Mouse (Mus musculus): ENCODE results near the gene Prex1. TPM values are rescaled to one million over a fixed set of nuclear protein-coding genes. Genes with fewer than 3 reads are reported as not detected.

Gene Prex1
- polyA plus RNA-seq, 1 experiment from 2014 or later: 12.0 TPM

- Histone ChIP-seq H3K9ac (no peak overlapping the region), H3K36me3 (0 out of 2 replicates have a peak, but pooled peaks cover 10% of the 10 kb centered on the region)
- WGBS: 85% methylated on average over 12 of the region's 12 CpGs
These were observed 115.0 kb downstream of the Prex1 start for GRCm38 (mm10) chr2:166598453-166599155.

GRCm38 (mm10) chr2:166597763-166598162 lies 115.9 kb downstream of the Prex1 start:
- 80% methylated on average over 6 of the region's 6 CpGs for WGBS

More at GRCm38 (mm10) chr2:166598453-166599155, 115.0 kb downstream of the Prex1 start:
- Histone ChIP-seq H3K4me2 (no peak overlapping the region), H3K27ac (ENCODE audit: poor library complexity, severe bottlenecking) (no peak overlapping the region), H3K9me3 (replicated peaks) (no peaks in the 10 kb centered on the region), H3K4me1 (replicated peaks) (no peaks in the 10 kb centered on the region), H3K4me3 (no peak overlapping the region), H3K27me3 (replicated peaks) (no peaks in the 10 kb centered on the region)
- no peak for ATAC-seq (ENCODE audit: insufficient number of reproducible peaks, low FRiP score)

GRCm38 (mm10) chr2:166592034-166592912 lies 121.4 kb downstream of the Prex1 start:
- Histone ChIP-seq H3K27ac (ENCODE audit: poor library complexity, severe bottlenecking) (no peak overlapping the region), H3K9me3 (replicated peaks) (no peaks in the 10 kb centered on the region), H3K36me3 (peaks cover 22% of the 10 kb centered on the region; the same call in 1 of the 2 replicates), H3K4me3 (no peak overlapping the region), H3K4me1 (replicated peaks) (0 out of 2 replicates have a peak, but pooled peaks cover 4% of the 10 kb centered on the region), H3K4me2 (no peak overlapping the region), H3K9ac (no peak overlapping the region), H3K27me3 (replicated peaks) (no peaks in the 10 kb centered on the region)
- WGBS: 53% methylated on average over 21 of the region's 21 CpGs
- ATAC-seq (ENCODE audit: insufficient number of reproducible peaks, low FRiP score): peak; percentile 37; the same call in 1 of the 2 replicates

More at GRCm38 (mm10) chr2:166597763-166598162, 115.9 kb downstream of the Prex1 start:
- Histone ChIP-seq H3K9ac (no peak overlapping the region), H3K9me3 (replicated peaks) (no peaks in the 10 kb centered on the region), H3K27me3 (replicated peaks) (no peaks in the 10 kb centered on the region), H3K4me1 (replicated peaks) (0 out of 2 replicates have a peak, but pooled peaks cover 1% of the 10 kb centered on the region), H3K27ac (ENCODE audit: poor library complexity, severe bottlenecking) (no peak overlapping the region), H3K36me3 (0 out of 2 replicates have a peak, but pooled peaks cover 10% of the 10 kb centered on the region), H3K4me3 (no peak overlapping the region), H3K4me2 (no peak overlapping the region)
- no peak for ATAC-seq (ENCODE audit: insufficient number of reproducible peaks, low FRiP score)

GRCm38 (mm10) chr2:166584491-166584890 lies 129.1 kb downstream of the Prex1 start:
- H3K4me1 ChIP-seq (replicated peaks): no peaks in the 10 kb centered on the region
- no peak overlapping the region for H3K4me2 ChIP-seq
- ATAC-seq (ENCODE audit: insufficient number of reproducible peaks, low FRiP score): no peak
- H3K27ac ChIP-seq (ENCODE audit: poor library complexity, severe bottlenecking): no peak overlapping the region
- H3K4me3 ChIP-seq: no peak overlapping the region
- H3K9ac ChIP-seq: no peak overlapping the region
- no peaks in the 10 kb centered on the region for H3K27me3 ChIP-seq (replicated peaks)
- WGBS: 79% methylated on average over 3 of the region's 3 CpGs
- no peaks in the 10 kb centered on the region for H3K9me3 ChIP-seq (replicated peaks)
- H3K36me3 ChIP-seq: peaks cover 74% of the 10 kb centered on the region

GRCm38 (mm10) chr2:166583292-166583691 lies 130.3 kb downstream of the Prex1 start:
- Histone ChIP-seq H3K4me1 (replicated peaks) (no peaks in the 10 kb centered on the region), H3K9ac (no peak overlapping the region), H3K36me3 (peaks cover 70% of the 10 kb centered on the region), H3K27me3 (replicated peaks) (no peaks in the 10 kb centered on the region), H3K9me3 (replicated peaks) (no peaks in the 10 kb centered on the region), H3K4me2 (no peak overlapping the region), H3K27ac (ENCODE audit: poor library complexity, severe bottlenecking) (no peak overlapping the region), H3K4me3 (no peak overlapping the region)
- 86% methylated on average over 5 of the region's 5 CpGs for WGBS
- no peak for ATAC-seq (ENCODE audit: insufficient number of reproducible peaks, low FRiP score)

- Histone ChIP-seq H3K27me3 (replicated peaks) (no peaks in the 10 kb centered on the region), H3K4me3 (no peak overlapping the region), H3K9me3 (replicated peaks) (no peaks in the 10 kb centered on the region), H3K4me1 (replicated peaks) (peaks cover 8% of the 10 kb centered on the region), H3K4me2 (no peak overlapping the region), H3K9ac (no peak overlapping the region), H3K36me3 (peaks cover 66% of the 10 kb centered on the region), H3K27ac (ENCODE audit: poor library complexity, severe bottlenecking) (no peak overlapping the region)
- ATAC-seq (ENCODE audit: insufficient number of reproducible peaks, low FRiP score): no peak
- 88% methylated on average over 21 of the region's 21 CpGs for WGBS
These were observed 131.6 kb downstream of the Prex1 start for GRCm38 (mm10) chr2:166581881-166582583.

GRCm38 (mm10) chr2:166579793-166580192 lies 133.8 kb downstream of the Prex1 start:
- Histone ChIP-seq H3K36me3 (peaks cover 49% of the 10 kb centered on the region), H3K27me3 (replicated peaks) (no peaks in the 10 kb centered on the region), H3K9me3 (replicated peaks) (no peaks in the 10 kb centered on the region), H3K4me3 (no peak overlapping the region), H3K27ac (ENCODE audit: poor library complexity, severe bottlenecking) (no peak overlapping the region), H3K4me1 (replicated peaks) (peaks cover 11% of the 10 kb centered on the region), H3K9ac (no peak overlapping the region), H3K4me2 (no peak overlapping the region)
- ATAC-seq (ENCODE audit: insufficient number of reproducible peaks, low FRiP score): no peak
- 91% methylated on average over 5 of the region's 5 CpGs for WGBS

GRCm38 (mm10) chr2:166579361-166579760 lies 134.3 kb downstream of the Prex1 start:
- H3K9me3 ChIP-seq (replicated peaks): no peaks in the 10 kb centered on the region
- no peak overlapping the region for H3K4me2 ChIP-seq
- no peak overlapping the region for H3K9ac ChIP-seq
- H3K4me1 ChIP-seq (replicated peaks): peaks cover 11% of the 10 kb centered on the region
- 75% methylated on average over 10 of the region's 10 CpGs for WGBS
- H3K27ac ChIP-seq (ENCODE audit: poor library complexity, severe bottlenecking): no peak overlapping the region
- no peak overlapping the region for H3K4me3 ChIP-seq
- peaks cover 45% of the 10 kb centered on the region for H3K36me3 ChIP-seq
- H3K27me3 ChIP-seq (replicated peaks): no peaks in the 10 kb centered on the region
- no peak for ATAC-seq (ENCODE audit: insufficient number of reproducible peaks, low FRiP score)

- no peaks in the 10 kb centered on the region for H3K9me3 ChIP-seq (replicated peaks)
- no peak overlapping the region for H3K4me2 ChIP-seq
- no peak overlapping the region for H3K4me3 ChIP-seq
- WGBS: 74% methylated on average over 16 of the region's 17 CpGs
- H3K27me3 ChIP-seq (replicated peaks): no peaks in the 10 kb centered on the region
- H3K36me3 ChIP-seq: peaks cover 32% of the 10 kb centered on the region
- no peak overlapping the region for H3K27ac ChIP-seq (ENCODE audit: poor library complexity, severe bottlenecking)
- H3K9ac ChIP-seq: no peak overlapping the region
- ATAC-seq (ENCODE audit: insufficient number of reproducible peaks, low FRiP score): no peak
- peaks cover 11% of the 10 kb centered on the region for H3K4me1 ChIP-seq (replicated peaks)
These were observed 138.2 kb downstream of the Prex1 start for GRCm38 (mm10) chr2:166575419-166575818.

GRCm38 (mm10) chr2:166574934-166575333 lies 138.7 kb downstream of the Prex1 start:
- no peak overlapping the region for H3K4me2 ChIP-seq
- peaks cover 30% of the 10 kb centered on the region for H3K36me3 ChIP-seq
- WGBS: 23% methylated on average over 7 of the region's 7 CpGs
- H3K4me3 ChIP-seq: no peak overlapping the region
- H3K27me3 ChIP-seq (replicated peaks): no peaks in the 10 kb centered on the region
- no peak overlapping the region for H3K27ac ChIP-seq (ENCODE audit: poor library complexity, severe bottlenecking)
- H3K9ac ChIP-seq: no peak overlapping the region
- no peaks in the 10 kb centered on the region for H3K9me3 ChIP-seq (replicated peaks)
- H3K4me1 ChIP-seq (replicated peaks): peaks cover 11% of the 10 kb centered on the region
- ATAC-seq (ENCODE audit: insufficient number of reproducible peaks, low FRiP score): no peak

GRCm38 (mm10) chr2:166573621-166574020 lies 140.0 kb downstream of the Prex1 start:
- Histone ChIP-seq H3K9ac (no peak overlapping the region), H3K27ac (ENCODE audit: poor library complexity, severe bottlenecking) (no peak overlapping the region), H3K9me3 (replicated peaks) (no peaks in the 10 kb centered on the region), H3K4me1 (replicated peaks) (peaks cover 11% of the 10 kb centered on the region), H3K4me2 (no peak overlapping the region), H3K36me3 (peaks cover 27% of the 10 kb centered on the region), H3K27me3 (replicated peaks) (no peaks in the 10 kb centered on the region), H3K4me3 (no peak overlapping the region)
- WGBS: 58% methylated on average over 5 of the region's 5 CpGs
- ATAC-seq (ENCODE audit: insufficient number of reproducible peaks, low FRiP score): no peak
